Mouse (Mus musculus) T-cell, adult 66 days (primary cell): ENCODE data around the gene Padi3. TPM values are rescaled to one million over a fixed set of nuclear protein-coding genes. Genes with fewer than 3 reads are reported as not detected.

Source experiments
- total RNA-seq, 2 experiments: library from RNA; stranded (reverse); gene quantifications; 3 replicates in 1 of 2; 4 replicates in 1 of 2; pipeline ENCODE4 v1.2.4; 2023

The Padi3 gene
- total RNA-seq = under 1 TPM; 0.41 to 0.56 TPM

DNA sequence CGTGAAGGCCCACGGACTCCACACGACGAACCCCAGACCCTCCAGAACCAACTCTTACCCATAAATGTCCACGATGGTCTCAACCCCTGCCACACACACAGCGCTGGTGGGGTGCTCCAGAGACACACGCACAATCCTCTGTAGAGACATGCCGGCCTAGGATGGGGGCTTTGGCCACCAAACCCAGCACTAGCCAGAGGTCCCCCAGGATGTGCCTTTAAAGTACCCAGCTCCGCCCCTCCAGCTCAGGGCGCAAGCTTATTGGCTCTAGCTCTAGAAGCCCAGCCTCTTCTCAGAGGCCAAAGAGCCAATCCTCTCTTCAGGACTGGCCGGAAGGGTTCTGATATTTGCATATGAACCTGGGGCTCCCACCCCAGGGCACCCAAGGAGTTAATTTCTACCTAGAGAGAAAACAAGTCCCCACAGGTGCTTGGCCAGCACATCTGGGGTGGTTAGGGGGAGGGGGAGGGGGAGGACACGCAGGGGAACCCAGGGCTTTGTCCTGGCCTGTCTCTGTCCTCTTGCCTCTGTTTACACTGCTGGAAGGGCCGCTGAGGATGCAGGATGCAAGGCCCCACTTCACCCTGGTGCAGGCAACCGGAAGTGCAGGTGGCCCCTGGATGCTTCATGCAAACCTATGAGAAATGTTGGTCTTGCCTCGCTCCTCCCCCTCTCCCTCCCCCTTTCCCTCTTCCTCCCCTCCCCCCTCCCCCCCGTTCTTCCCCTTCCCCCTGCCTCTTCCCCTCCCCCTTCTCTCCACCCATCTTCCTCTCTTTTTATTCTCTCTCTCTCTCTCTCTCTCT, at the start of gene Padi3:
Padi3 (minus strand) TSS at position 191 of the 803 bp plus-strand sequence.

GRCm38 (mm10) chr4:140845666-140846065, 35.2 kb upstream of the Padi3 start, which contains the start of gene Padi1:
Gene Padi1 (minus strand): TSS chr4:140845778.

GRCm38 (mm10) chr4:140774025-140774800, 36.2 kb downstream of the Padi3 start, which contains the start of gene Padi4:
Gene Padi4 (minus strand): TSS chr4:140774236.

GRCm38 (mm10) chr4:140742543-140742942, 67.9 kb downstream of the Padi3 start, which contains the start of gene Padi6:
Gene Padi6 (minus strand): TSS chr4:140742643.

Other genes with a start within 250 kb of the Padi3 start
- gene Arhgef10l, start 144.6 kb downstream of the Padi3 start, total RNA-seq = under 1 TPM; 0.15 to 0.50 TPM
- 100 to 1,000 TPM; 130 to 131 TPM for gene Rcc2, start 110.1 kb downstream of the Padi3 start, total RNA-seq
- not detected for gene Padi6, start 68.0 kb downstream of the Padi3 start, total RNA-seq
- gene Padi4, start 36.4 kb downstream of the Padi3 start, total RNA-seq = 1 to 10 TPM in 1 of 2 experiments, under 1 TPM in 1; 0.47 to 1.1 TPM
- 1 to 10 TPM in 1 of 2 experiments, under 1 TPM in 1; 0.38 to 1.0 TPM for gene Padi1, start 35.1 kb upstream of the Padi3 start, total RNA-seq
- gene Padi2, start 95.7 kb upstream of the Padi3 start, total RNA-seq = 10 to 100 TPM; 41.5 to 43.8 TPM
- gene Sdhb, start 150.6 kb upstream of the Padi3 start, total RNA-seq = 10 to 100 TPM; 94.5 to 94.6 TPM
- 10 to 100 TPM; 32.2 to 32.9 TPM for gene Atp13a2, start 176.2 kb upstream of the Padi3 start, total RNA-seq
- gene Mfap2, start 199.8 kb upstream of the Padi3 start, total RNA-seq = under 1 TPM in 1 of 2 experiments, not detected in 1; 0.53 TPM
- gene Crocc, start 249.9 kb upstream of the Padi3 start, total RNA-seq = 10 to 100 TPM; 11.9 to 13.1 TPM